Mouse (Mus musculus): ENCODE measurements around the gene Klra6. TPM values are rescaled to one million over a fixed set of nuclear protein-coding genes. Genes with fewer than 3 reads are reported as not detected.
"Not testable (repeated sequence)": the region's sequence is repeated elsewhere in the genome, so short reads cannot be mapped to it uniquely, and the experiment has no call there.

The Klra6 gene
- polyA plus RNA-seq (2017; shearing (Covaris generic)), result not detected

DNA sequence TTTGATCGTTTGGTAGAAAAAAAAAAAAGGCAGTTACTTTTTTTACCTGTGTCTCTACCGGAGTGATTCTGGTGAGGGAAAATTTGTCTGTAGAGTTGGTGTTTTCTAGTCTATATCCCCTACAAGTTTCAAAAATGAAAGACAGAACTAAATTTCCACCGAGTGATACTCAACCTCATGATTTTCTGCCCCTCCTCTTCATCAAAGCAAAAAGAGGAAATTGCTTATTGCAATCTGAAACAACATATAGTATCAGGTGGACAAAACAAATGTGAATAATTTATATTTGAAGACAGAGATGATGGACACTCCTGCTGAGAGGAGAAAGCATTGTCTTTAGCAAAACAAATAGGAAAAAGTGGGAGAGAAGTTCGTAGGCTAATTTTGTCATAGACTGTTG is at the start of gene Klra6:
Klra6 (minus strand) TSS at position 101 of the 400 bp plus-strand sequence.
- no peak for ATAC-seq

DNA sequence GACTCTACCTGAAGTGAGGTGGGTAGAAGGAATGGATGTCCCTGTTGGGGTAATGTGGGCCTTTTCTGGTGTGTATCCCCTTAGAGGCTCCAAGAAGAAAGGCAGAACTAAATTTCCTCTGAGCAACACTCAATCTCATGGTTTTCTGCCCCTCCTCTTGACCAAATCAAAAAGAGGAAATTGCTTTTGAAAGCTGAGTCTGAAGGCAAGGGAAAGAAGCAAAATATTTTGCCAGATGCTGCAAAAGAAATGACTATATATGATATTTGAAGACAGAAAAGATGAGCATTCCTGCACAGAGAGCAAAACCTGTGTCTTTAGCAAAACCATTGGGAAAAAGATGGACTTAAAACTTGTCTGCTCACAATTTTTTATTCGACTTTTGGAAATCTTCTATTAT is 40.4 kb upstream of the Klra6 start, which contains the start of gene Klra4:
Klra4 (minus strand) TSS at position 101 of the 400 bp plus-strand sequence.
- ATAC-seq, result not testable (repeated sequence)

DNA sequence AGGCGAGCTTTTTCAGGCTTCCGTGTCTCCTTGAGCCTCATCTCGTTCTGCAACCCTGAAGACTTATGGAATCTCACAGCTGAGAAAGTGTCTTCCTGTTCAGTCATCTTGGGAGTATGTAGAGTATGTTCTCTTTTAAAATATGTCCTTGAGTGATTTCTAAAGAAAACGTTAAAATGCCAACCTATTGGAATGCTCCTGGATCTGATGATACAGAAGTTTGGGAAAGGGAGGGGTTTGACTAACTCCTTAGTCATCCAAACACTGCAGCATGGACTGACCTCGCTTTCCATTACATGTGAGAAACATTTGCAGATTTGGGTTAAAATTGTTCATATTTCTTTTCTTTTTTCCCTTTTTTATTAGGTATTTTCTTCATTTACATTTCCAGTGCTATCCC is 38.4 kb upstream of the Klra6 start:
- no peak for ATAC-seq

DNA sequence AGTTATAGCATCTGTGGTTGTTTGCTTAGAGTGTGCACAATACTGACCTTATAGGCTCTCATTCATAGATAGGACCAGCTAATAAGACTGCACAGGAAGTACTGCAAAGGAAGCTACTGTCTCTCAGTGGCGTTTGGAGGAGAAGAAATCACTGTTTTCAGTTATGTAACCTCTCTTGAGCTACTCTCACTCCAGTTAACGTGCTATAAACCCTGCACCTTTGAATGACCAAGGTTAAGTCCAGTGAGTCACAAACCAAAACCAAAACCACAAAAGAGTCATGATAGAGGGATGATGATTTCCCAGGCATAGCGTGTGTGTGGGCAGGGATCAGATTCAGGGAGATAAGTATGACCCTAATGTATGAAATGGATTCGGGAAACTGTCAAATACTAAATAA is 8.4 kb upstream of the Klra6 start:
- ATAC-seq, result not testable (repeated sequence)

DNA sequence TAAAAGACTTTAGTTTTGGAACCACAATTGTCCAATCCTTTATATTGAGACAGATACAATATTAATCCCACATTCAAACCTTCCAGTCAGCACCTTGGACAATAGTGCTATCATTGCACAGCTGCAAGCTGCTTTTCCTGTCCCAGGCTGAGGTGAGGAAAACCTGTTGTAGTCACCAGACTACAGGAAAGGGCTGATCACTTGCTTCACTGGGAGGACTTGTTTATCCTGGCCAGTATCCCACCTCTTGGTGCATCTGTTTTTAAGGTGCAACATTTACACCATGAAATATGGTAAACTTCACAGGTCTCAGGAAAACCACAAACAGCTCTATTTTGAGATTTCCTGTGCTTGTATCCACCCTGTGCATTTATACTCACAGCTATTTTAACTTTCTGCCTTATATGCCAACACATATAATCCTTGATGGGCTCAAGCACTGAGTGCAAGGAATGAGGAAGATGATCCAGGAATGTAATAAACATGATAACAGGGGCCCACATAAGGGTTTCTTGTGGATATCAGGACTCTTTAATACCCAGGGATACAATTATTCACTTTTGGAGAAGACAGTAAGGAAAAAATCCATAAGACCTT is 4.8 kb upstream of the Klra6 start:
- ATAC-seq, result not testable (repeated sequence)

Other genes starting within 250 kb of the Klra6 start
- not detected for gene Gm156, start 242.7 kb downstream of the Klra6 start, polyA plus RNA-seq (2017; shearing (Covaris generic))
- gene Gm17631, start 164.3 kb downstream of the Klra6 start, polyA plus RNA-seq (2017; shearing (Covaris generic)), result not detected
- gene Klra17, start 150.3 kb downstream of the Klra6 start, polyA plus RNA-seq (2017; shearing (Covaris generic)), result not detected
- not detected for gene Klra5, start 109.3 kb downstream of the Klra6 start, polyA plus RNA-seq (2017; shearing (Covaris generic))
- not detected for gene Klra4, start 40.3 kb upstream of the Klra6 start, polyA plus RNA-seq (2017; shearing (Covaris generic))
- gene Klra8, start 102.9 kb upstream of the Klra6 start, polyA plus RNA-seq (2017; shearing (Covaris generic)), result not detected
- gene Klra9, start 166.2 kb upstream of the Klra6 start, polyA plus RNA-seq (2017; shearing (Covaris generic)), result not detected
- gene Klra7, start 206.4 kb upstream of the Klra6 start, polyA plus RNA-seq (2017; shearing (Covaris generic)), result under 1 TPM in 1 of 2 experiments, not detected in 1; 0.35 TPM